Mouse (Mus musculus): ENCODE data around the gene Rrp8.

DNA sequence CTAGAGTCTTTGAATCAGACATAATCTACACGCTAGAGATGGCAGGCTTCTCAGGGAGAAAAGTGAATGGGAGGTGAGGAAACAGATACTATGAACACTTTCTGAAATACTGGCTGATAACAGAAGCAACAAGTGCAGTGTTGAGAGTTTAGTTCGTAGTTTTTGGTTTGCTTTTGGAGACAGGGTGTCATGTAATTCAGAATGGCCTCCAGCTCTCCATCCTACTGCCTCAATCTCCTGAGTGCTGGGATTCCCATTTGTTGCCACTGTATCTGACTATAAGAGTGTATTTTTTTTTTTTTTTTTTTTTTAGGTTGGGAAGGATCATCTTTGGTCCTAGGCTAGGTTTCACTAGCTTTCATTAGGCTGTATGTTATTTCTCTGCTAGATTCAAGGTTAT is 1.1 kb upstream of the Rrp8 start:
- TF ChIP-seq POLR2A (IDR thresholded peaks at IDR 0.05; ENCODE audit: control insufficient read depth, extremely low read depth, insufficient read depth, low read length, poor library complexity) (no peak), CTCF (IDR thresholded peaks at IDR 0.05; ENCODE audit: borderline replicate concordance, control insufficient read depth, extremely low read depth, insufficient read depth, low read length, poor library complexity) (no peak)
